Mouse (Mus musculus): Measurements from ENCODE around the gene Pgbd5. TPM values are rescaled to one million over a fixed set of nuclear protein-coding genes. Genes with fewer than 3 reads are reported as not detected.
"Not testable (repeated sequence)": the region's sequence is repeated elsewhere in the genome, so short reads cannot be mapped to it uniquely, and the experiment has no call there.

Pgbd5 gene
- polyA plus RNA-seq, 1 experiment from 2014 or later, result 3.4 TPM

- Histone ChIP-seq H3K9ac (ENCODE audit: low read length) (no peak overlapping the region), H3K27me3 (ENCODE audit: control insufficient read depth, insufficient read depth, low read length) (peaks cover 23% of the 10 kb centered on the region), H3K9me3 (ENCODE audit: control insufficient read depth, low read length) (no peaks in the 10 kb centered on the region), H3K4me3 (ENCODE audit: control insufficient read depth in 1 of 2, insufficient read depth in 1 of 2, low read depth in 1 of 2, low read length in 2 of 2) (no peak overlapping the region), H3K4me2 (ENCODE audit: low read length) (peak overlapping the region; percentile 14; the same call in 1 of the 2 replicates), H3K4me1 (ENCODE audit: control insufficient read depth in 2 of 2, insufficient read depth in 2 of 2, low read length in 2 of 2) (peaks cover 22 to 37% of the 10 kb centered on the region in 2 experiments), H3K36me3 (ENCODE audit: control insufficient read depth, insufficient read depth, low read length) (no peaks in the 10 kb centered on the region), H3K27ac (replicated peaks in 1 of 2; ENCODE audit: control insufficient read depth in 1 of 2, insufficient read depth in 1 of 2, low read depth in 2 of 2, low read length in 2 of 2) (peak overlapping the region; percentile 33 to 48; a peak in 2 of 4 replicates)
- WGBS, result 19% methylated on average over 6 of the region's 6 CpGs
- ATAC-seq (ENCODE audit: insufficient number of reproducible peaks, insufficient read depth, low FRiP score, low read depth), result no peak
Measured at GRCm38 (mm10) chr8:124429417-124429816, 10.0 kb downstream of the Pgbd5 start.

GRCm38 (mm10) chr8:124428721-124429120, 10.7 kb downstream of the Pgbd5 start:
- peaks cover 22 to 37% of the 10 kb centered on the region in 2 experiments for H3K4me1 ChIP-seq (ENCODE audit: control insufficient read depth in 2 of 2, insufficient read depth in 2 of 2, low read length in 2 of 2)
- H3K27me3 ChIP-seq (ENCODE audit: control insufficient read depth, insufficient read depth, low read length), result peaks cover 22% of the 10 kb centered on the region
- H3K4me2 ChIP-seq (ENCODE audit: low read length); ATAC-seq (ENCODE audit: insufficient number of reproducible peaks, insufficient read depth, low FRiP score, low read depth); H3K4me3 ChIP-seq (ENCODE audit: control insufficient read depth in 1 of 2, insufficient read depth in 1 of 2, low read depth in 1 of 2, low read length in 2 of 2); H3K9me3 ChIP-seq (ENCODE audit: control insufficient read depth, low read length); H3K36me3 ChIP-seq (ENCODE audit: control insufficient read depth, insufficient read depth, low read length); H3K27ac ChIP-seq (replicated peaks in 1 of 2; ENCODE audit: control insufficient read depth in 1 of 2, insufficient read depth in 1 of 2, low read depth in 2 of 2, low read length in 2 of 2); H3K9ac ChIP-seq (ENCODE audit: low read length): not testable (repeated sequence)
- WGBS, result 50% methylated on average over 2 of the region's 2 CpGs

- H3K27me3 ChIP-seq (ENCODE audit: control insufficient read depth, insufficient read depth, low read length), result no peaks in the 10 kb centered on the region
- WGBS, result 19% methylated on average over 8 of the region's 8 CpGs
- H3K27ac ChIP-seq (replicated peaks in 1 of 2; ENCODE audit: control insufficient read depth in 1 of 2, insufficient read depth in 1 of 2, low read depth in 2 of 2, low read length in 2 of 2), result peak overlapping the region; percentile 4 to 54
- H3K4me2 ChIP-seq (ENCODE audit: low read length), result peak overlapping the region; percentile 25
- H3K9ac ChIP-seq (ENCODE audit: low read length), result no peak overlapping the region
- no peaks in the 10 kb centered on the region for H3K9me3 ChIP-seq (ENCODE audit: control insufficient read depth, low read length)
- no peaks in the 10 kb centered on the region for H3K36me3 ChIP-seq (ENCODE audit: control insufficient read depth, insufficient read depth, low read length)
- H3K4me3 ChIP-seq (ENCODE audit: control insufficient read depth in 1 of 2, insufficient read depth in 1 of 2, low read depth in 1 of 2, low read length in 2 of 2), result no peak overlapping the region
- H3K4me1 ChIP-seq (ENCODE audit: control insufficient read depth in 2 of 2, insufficient read depth in 2 of 2, low read length in 2 of 2), result peaks cover 10 to 15% of the 10 kb centered on the region in 2 experiments
- peak; percentile 51; the same call in 1 of the 2 replicates for ATAC-seq (ENCODE audit: insufficient number of reproducible peaks, insufficient read depth, low FRiP score, low read depth)
Measured at GRCm38 (mm10) chr8:124421413-124421812, 18.0 kb downstream of the Pgbd5 start.

- WGBS, result 90% methylated on average over 5 of the region's 5 CpGs
Measured at GRCm38 (mm10) chr8:124418927-124419326, 20.5 kb downstream of the Pgbd5 start.

GRCm38 (mm10) chr8:124418185-124418584, 21.3 kb downstream of the Pgbd5 start:
- no peak for ATAC-seq (ENCODE audit: insufficient number of reproducible peaks, insufficient read depth, low FRiP score, low read depth)
- peaks cover 15 to 16% of the 10 kb centered on the region in 2 experiments for H3K4me1 ChIP-seq (ENCODE audit: control insufficient read depth in 2 of 2, insufficient read depth in 2 of 2, low read length in 2 of 2)
- 66% methylated on average over 6 of the region's 6 CpGs for WGBS
- no peak overlapping the region for H3K4me2 ChIP-seq (ENCODE audit: low read length)
- no peak overlapping the region for H3K4me3 ChIP-seq (ENCODE audit: control insufficient read depth in 1 of 2, insufficient read depth in 1 of 2, low read depth in 1 of 2, low read length in 2 of 2)
- no peak overlapping the region for H3K27ac ChIP-seq (replicated peaks in 1 of 2; ENCODE audit: control insufficient read depth in 1 of 2, insufficient read depth in 1 of 2, low read depth in 2 of 2, low read length in 2 of 2)
- no peaks in the 10 kb centered on the region for H3K9me3 ChIP-seq (ENCODE audit: control insufficient read depth, low read length)
- no peak overlapping the region for H3K9ac ChIP-seq (ENCODE audit: low read length)
- no peaks in the 10 kb centered on the region for H3K36me3 ChIP-seq (ENCODE audit: control insufficient read depth, insufficient read depth, low read length)
- H3K27me3 ChIP-seq (ENCODE audit: control insufficient read depth, insufficient read depth, low read length), result no peaks in the 10 kb centered on the region

More at GRCm38 (mm10) chr8:124418927-124419326, 20.5 kb downstream of the Pgbd5 start:
- no peak overlapping the region for H3K4me2 ChIP-seq (ENCODE audit: low read length)
- H3K9ac ChIP-seq (ENCODE audit: low read length), result no peak overlapping the region
- H3K27ac ChIP-seq (replicated peaks in 1 of 2; ENCODE audit: control insufficient read depth in 1 of 2, insufficient read depth in 1 of 2, low read depth in 2 of 2, low read length in 2 of 2), result no peak overlapping the region
- no peak for ATAC-seq (ENCODE audit: insufficient number of reproducible peaks, insufficient read depth, low FRiP score, low read depth)
- H3K4me3 ChIP-seq (ENCODE audit: control insufficient read depth in 1 of 2, insufficient read depth in 1 of 2, low read depth in 1 of 2, low read length in 2 of 2), result no peak overlapping the region
- H3K27me3 ChIP-seq (ENCODE audit: control insufficient read depth, insufficient read depth, low read length), result no peaks in the 10 kb centered on the region
- H3K9me3 ChIP-seq (ENCODE audit: control insufficient read depth, low read length), result no peaks in the 10 kb centered on the region
- peaks cover 15 to 18% of the 10 kb centered on the region in 2 experiments for H3K4me1 ChIP-seq (ENCODE audit: control insufficient read depth in 2 of 2, insufficient read depth in 2 of 2, low read length in 2 of 2)
- H3K36me3 ChIP-seq (ENCODE audit: control insufficient read depth, insufficient read depth, low read length), result no peaks in the 10 kb centered on the region

GRCm38 (mm10) chr8:124416646-124417045, 22.8 kb downstream of the Pgbd5 start:
- Histone ChIP-seq H3K4me3 (ENCODE audit: control insufficient read depth in 1 of 2, insufficient read depth in 1 of 2, low read depth in 1 of 2, low read length in 2 of 2) (no peak overlapping the region), H3K27ac (replicated peaks in 1 of 2; ENCODE audit: control insufficient read depth in 1 of 2, insufficient read depth in 1 of 2, low read depth in 2 of 2, low read length in 2 of 2) (no peak overlapping the region), H3K36me3 (ENCODE audit: control insufficient read depth, insufficient read depth, low read length) (no peaks in the 10 kb centered on the region), H3K4me1 (ENCODE audit: control insufficient read depth in 2 of 2, insufficient read depth in 2 of 2, low read length in 2 of 2) (peaks cover 13 to 14% of the 10 kb centered on the region in 2 experiments), H3K27me3 (ENCODE audit: control insufficient read depth, insufficient read depth, low read length) (no peaks in the 10 kb centered on the region), H3K4me2 (ENCODE audit: low read length) (no peak overlapping the region), H3K9me3 (ENCODE audit: control insufficient read depth, low read length) (no peaks in the 10 kb centered on the region), H3K9ac (ENCODE audit: low read length) (no peak overlapping the region)
- no peak for ATAC-seq (ENCODE audit: insufficient number of reproducible peaks, insufficient read depth, low FRiP score, low read depth)
- WGBS, result 35% methylated on average over 7 of the region's 7 CpGs

- H3K36me3 ChIP-seq (ENCODE audit: control insufficient read depth, insufficient read depth, low read length), result no peaks in the 10 kb centered on the region
- no peaks in the 10 kb centered on the region for H3K27me3 ChIP-seq (ENCODE audit: control insufficient read depth, insufficient read depth, low read length)
- no peak overlapping the region for H3K9ac ChIP-seq (ENCODE audit: low read length)
- H3K4me1 ChIP-seq (ENCODE audit: control insufficient read depth in 2 of 2, insufficient read depth in 2 of 2, low read length in 2 of 2), result peaks cover 7 to 8% of the 10 kb centered on the region in 2 experiments; a peak in 3 of 4 replicates
- H3K4me2 ChIP-seq (ENCODE audit: low read length), result no peak overlapping the region
- no peak overlapping the region for H3K4me3 ChIP-seq (ENCODE audit: control insufficient read depth in 1 of 2, insufficient read depth in 1 of 2, low read depth in 1 of 2, low read length in 2 of 2)
- no peaks in the 10 kb centered on the region for H3K9me3 ChIP-seq (ENCODE audit: control insufficient read depth, low read length)
- no peak overlapping the region for H3K27ac ChIP-seq (replicated peaks in 1 of 2; ENCODE audit: control insufficient read depth in 1 of 2, insufficient read depth in 1 of 2, low read depth in 2 of 2, low read length in 2 of 2)
- ATAC-seq (ENCODE audit: insufficient number of reproducible peaks, insufficient read depth, low FRiP score, low read depth), result no peak
- 88% methylated on average over 3 of the region's 3 CpGs for WGBS
Measured at GRCm38 (mm10) chr8:124415789-124416188, 23.7 kb downstream of the Pgbd5 start.

GRCm38 (mm10) chr8:124415002-124415401, 24.5 kb downstream of the Pgbd5 start:
- 87% methylated on average over 8 of the region's 8 CpGs for WGBS
- no peak for ATAC-seq (ENCODE audit: insufficient number of reproducible peaks, insufficient read depth, low FRiP score, low read depth)
- no peak overlapping the region for H3K27ac ChIP-seq (replicated peaks in 1 of 2; ENCODE audit: control insufficient read depth in 1 of 2, insufficient read depth in 1 of 2, low read depth in 2 of 2, low read length in 2 of 2)
- H3K4me1 ChIP-seq (ENCODE audit: control insufficient read depth in 2 of 2, insufficient read depth in 2 of 2, low read length in 2 of 2), result peaks cover 7 to 8% of the 10 kb centered on the region in 2 experiments; a peak in 3 of 4 replicates
- H3K4me2 ChIP-seq (ENCODE audit: low read length), result no peak overlapping the region
- no peaks in the 10 kb centered on the region for H3K36me3 ChIP-seq (ENCODE audit: control insufficient read depth, insufficient read depth, low read length)
- H3K9me3 ChIP-seq (ENCODE audit: control insufficient read depth, low read length), result no peaks in the 10 kb centered on the region
- no peaks in the 10 kb centered on the region for H3K27me3 ChIP-seq (ENCODE audit: control insufficient read depth, insufficient read depth, low read length)
- H3K4me3 ChIP-seq (ENCODE audit: control insufficient read depth in 1 of 2, insufficient read depth in 1 of 2, low read depth in 1 of 2, low read length in 2 of 2), result no peak overlapping the region
- H3K9ac ChIP-seq (ENCODE audit: low read length), result no peak overlapping the region

All from heart, embryonic 14.5 days (tissue).